Mouse (Mus musculus): ENCODE measurements at regions not wholly inside any gene's neighbourhood (a gene's known extent, or its start where the extent isn't known, plus 50 kb on each side); places are given as distances from the start of the nearest gene placed in this dataset.

DNA sequence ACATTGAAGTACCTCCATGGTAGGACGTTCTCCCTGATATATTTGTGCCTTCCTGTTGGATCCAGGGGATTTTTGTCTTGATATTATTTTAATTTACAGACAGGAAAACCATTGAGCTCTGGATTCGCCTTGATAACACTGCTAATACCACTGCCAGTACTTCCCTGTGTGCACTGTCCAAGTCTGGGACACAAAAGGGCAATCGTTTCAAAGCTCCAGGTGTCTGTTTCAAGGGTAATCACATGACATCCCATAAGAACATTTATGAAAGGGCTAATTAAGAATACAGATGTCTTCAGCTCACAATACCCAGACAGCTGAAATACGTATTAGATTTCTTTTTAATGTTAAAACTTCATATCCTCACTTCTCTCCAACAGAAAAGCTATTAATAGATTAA lies 724.5 kb downstream of the Dhx35 start:
- TF ChIP-seq CTCF (IDR thresholded peaks at IDR 0.05; ENCODE audit: control insufficient read depth, insufficient read depth, insufficient read length) (no peak), CEBPB (IDR thresholded peaks at IDR 0.05; ENCODE audit: low read depth) (no peak), USF1 (IDR thresholded peaks at IDR 0.05; ENCODE audit: low read depth) (no peak), MYOG (IDR thresholded peaks at IDR 0.05; ENCODE audit: control insufficient read depth, extremely low read depth, insufficient read length) (no peak), MAX (IDR thresholded peaks at IDR 0.05) (no peak), FOSL1 (IDR thresholded peaks at IDR 0.05; ENCODE audit: insufficient read depth, low read length, poor library complexity, severe bottlenecking) (no peak), MYOD1 (IDR thresholded peaks at IDR 0.05; ENCODE audit: control insufficient read depth, insufficient read length, low read depth) (no peak)
